Mouse (Mus musculus): ENCODE measurements around the gene Rps25. TPM values are rescaled to one million over a fixed set of nuclear protein-coding genes. Genes with fewer than 3 reads are reported as not detected.
A peak's percentile ranks its signal among the peaks of the same experiment; 100 is the strongest.
"Not testable (repeated sequence)": the region's sequence is repeated elsewhere in the genome, so short reads cannot be mapped to it uniquely, and the experiment has no call there.

Gene Rps25
- polyA plus RNA-seq, 1 experiment, result 1,955 TPM

- Histone ChIP-seq H3K79me2 (ENCODE audit: control insufficient read depth, insufficient read depth) (no peaks in the 10 kb centered on the region), H3K36me3 (ENCODE audit: control insufficient read depth, insufficient read depth) (no peaks in the 10 kb centered on the region), H3ac (ENCODE audit: control insufficient read depth, insufficient read length) (no peak overlapping the region), H3K4me3 (no peak overlapping the region), H3K4me2 (ENCODE audit: low read depth) (no peak overlapping the region), H3K27me3 (ENCODE audit: control insufficient read depth, insufficient read depth, insufficient read length) (no peaks in the 10 kb centered on the region)
- no peak for TF ChIP-seq CEBPB (IDR thresholded peaks at IDR 0.05; ENCODE audit: insufficient read depth, poor library complexity, severe bottlenecking)
- no peak for TF ChIP-seq TCF12 (IDR thresholded peaks at IDR 0.05; ENCODE audit: insufficient read depth, poor library complexity, severe bottlenecking)
- no peak for TF ChIP-seq USF1 (IDR thresholded peaks at IDR 0.05; ENCODE audit: low read depth)
- TF ChIP-seq SRF (IDR thresholded peaks at IDR 0.05; ENCODE audit: control insufficient read depth, insufficient read length, low read depth), result no peak
- no peak for TF ChIP-seq E2F4 (IDR thresholded peaks at IDR 0.05; ENCODE audit: insufficient read depth)
- TF ChIP-seq POLR2A (IDR thresholded peaks at IDR 0.05; ENCODE audit: insufficient read length, low read depth), result no peak
- no peak for TF ChIP-seq REST (IDR thresholded peaks at IDR 0.05; ENCODE audit: insufficient read depth, insufficient read length)
- no peak for TF ChIP-seq POLR2AphosphoS2 (IDR thresholded peaks at IDR 0.05; ENCODE audit: insufficient read length, low read depth)
- TF ChIP-seq MAX (IDR thresholded peaks at IDR 0.05; ENCODE audit: low read depth), result no peak
- TF ChIP-seq MYOG (IDR thresholded peaks at IDR 0.05; ENCODE audit: control insufficient read depth in 1 of 3, insufficient read depth in 1 of 3, insufficient read length in 2 of 3, low read depth in 2 of 3), result no peak
- TF ChIP-seq MYOD1 (IDR thresholded peaks at IDR 0.05; ENCODE audit: control insufficient read depth in 1 of 3, insufficient read length in 2 of 3, low read depth in 2 of 3), result no peak
- no peak for TF ChIP-seq TCF3 (IDR thresholded peaks at IDR 0.05; ENCODE audit: insufficient read length, low read depth)
These were observed 33.6 kb upstream of the Rps25 start for GRCm38 (mm10) chr9:44373386-44373785.

GRCm38 (mm10) chr9:44376141-44376540 is 30.8 kb upstream of the Rps25 start:
- Histone ChIP-seq H3K27me3 (ENCODE audit: control insufficient read depth, insufficient read depth, insufficient read length) (no peaks in the 10 kb centered on the region), H3K4me2 (ENCODE audit: low read depth) (no peak overlapping the region), H3K4me3 (no peak overlapping the region), H3ac (ENCODE audit: control insufficient read depth, insufficient read length) (no peak overlapping the region), H3K79me2 (ENCODE audit: control insufficient read depth, insufficient read depth) (peaks cover 15% of the 10 kb centered on the region), H3K36me3 (ENCODE audit: control insufficient read depth, insufficient read depth) (no peaks in the 10 kb centered on the region)
- TF ChIP-seq REST (IDR thresholded peaks at IDR 0.05; ENCODE audit: insufficient read depth, insufficient read length), result no peak
- peak in 2 of 3 experiments; percentile 22 to 45 for TF ChIP-seq MYOD1 (IDR thresholded peaks at IDR 0.05; ENCODE audit: control insufficient read depth in 1 of 3, insufficient read length in 2 of 3, low read depth in 2 of 3)

- H3K4me2 ChIP-seq (ENCODE audit: low read depth); H3ac ChIP-seq (ENCODE audit: control insufficient read depth, insufficient read length); H3K36me3 ChIP-seq (ENCODE audit: control insufficient read depth, insufficient read depth); H3K27me3 ChIP-seq (ENCODE audit: control insufficient read depth, insufficient read depth, insufficient read length); H3K4me3 ChIP-seq: not testable (repeated sequence)
- peaks cover 20% of the 10 kb centered on the region for H3K79me2 ChIP-seq (ENCODE audit: control insufficient read depth, insufficient read depth)
These were observed 29.6 kb upstream of the Rps25 start for GRCm38 (mm10) chr9:44377335-44377734.

- peaks cover 20% of the 10 kb centered on the region for H3K79me2 ChIP-seq (ENCODE audit: control insufficient read depth, insufficient read depth)
- H3K4me3 ChIP-seq, result peak overlapping the region; percentile 88
- peaks cover 9% of the 10 kb centered on the region for H3K36me3 ChIP-seq (ENCODE audit: control insufficient read depth, insufficient read depth)
- H3K4me2 ChIP-seq (ENCODE audit: low read depth), result peak overlapping the region; percentile 79
- H3ac ChIP-seq (ENCODE audit: control insufficient read depth, insufficient read length), result peak overlapping the region; percentile 65
- H3K27me3 ChIP-seq (ENCODE audit: control insufficient read depth, insufficient read depth, insufficient read length), result no peaks in the 10 kb centered on the region
- TF ChIP-seq SRF (IDR thresholded peaks at IDR 0.05; ENCODE audit: control insufficient read depth, insufficient read length, low read depth) (no peak), TCF12 (IDR thresholded peaks at IDR 0.05; ENCODE audit: insufficient read depth, poor library complexity, severe bottlenecking) (no peak), MYOD1 (IDR thresholded peaks at IDR 0.05; ENCODE audit: control insufficient read depth in 1 of 3, insufficient read length in 2 of 3, low read depth in 2 of 3) (no peak), MAX (IDR thresholded peaks at IDR 0.05; ENCODE audit: low read depth) (no peak), USF1 (IDR thresholded peaks at IDR 0.05; ENCODE audit: low read depth) (no peak), REST (IDR thresholded peaks at IDR 0.05; ENCODE audit: insufficient read depth, insufficient read length) (no peak), TCF3 (IDR thresholded peaks at IDR 0.05; ENCODE audit: insufficient read length, low read depth) (no peak), POLR2A (IDR thresholded peaks at IDR 0.05; ENCODE audit: insufficient read length, low read depth) (no peak), CEBPB (IDR thresholded peaks at IDR 0.05; ENCODE audit: insufficient read depth, poor library complexity, severe bottlenecking) (no peak), POLR2AphosphoS2 (IDR thresholded peaks at IDR 0.05; ENCODE audit: insufficient read length, low read depth) (no peak), MYOG (IDR thresholded peaks at IDR 0.05; ENCODE audit: control insufficient read depth in 1 of 3, insufficient read depth in 1 of 3, insufficient read length in 2 of 3, low read depth in 2 of 3) (no peak), E2F4 (IDR thresholded peaks at IDR 0.05; ENCODE audit: insufficient read depth) (no peak)
These were observed 28.7 kb upstream of the Rps25 start for GRCm38 (mm10) chr9:44378153-44378730.

GRCm38 (mm10) chr9:44379054-44379834 is 27.7 kb upstream of the Rps25 start, which contains the start of gene Hyou1:
Hyou1 (plus strand) TSS chr9:44379490.
- Histone ChIP-seq H3K36me3 (ENCODE audit: control insufficient read depth, insufficient read depth) (peaks cover 9% of the 10 kb centered on the region), H3K79me2 (ENCODE audit: control insufficient read depth, insufficient read depth) (peaks cover 20% of the 10 kb centered on the region), H3K27me3 (ENCODE audit: control insufficient read depth, insufficient read depth, insufficient read length) (no peaks in the 10 kb centered on the region), H3K4me2 (ENCODE audit: low read depth) (peak within 1 kb of the TSS; percentile 97), H3K4me3 (peak within 1 kb of the TSS; percentile 88), H3ac (ENCODE audit: control insufficient read depth, insufficient read length) (peak within 1 kb of the TSS; percentile 65)
- TF ChIP-seq TCF3 (IDR thresholded peaks at IDR 0.05; ENCODE audit: insufficient read length, low read depth) (no peak), MYOD1 (IDR thresholded peaks at IDR 0.05; ENCODE audit: control insufficient read depth in 1 of 3, insufficient read length in 2 of 3, low read depth in 2 of 3) (peak in 2 of 3 experiments; percentile 29 to 62), USF1 (IDR thresholded peaks at IDR 0.05; ENCODE audit: low read depth) (no peak), POLR2AphosphoS2 (IDR thresholded peaks at IDR 0.05; ENCODE audit: insufficient read length, low read depth) (peak; percentile 86), TCF12 (IDR thresholded peaks at IDR 0.05; ENCODE audit: insufficient read depth, poor library complexity, severe bottlenecking) (no peak), POLR2A (IDR thresholded peaks at IDR 0.05; ENCODE audit: insufficient read length, low read depth) (peak; percentile 76), MYOG (IDR thresholded peaks at IDR 0.05; ENCODE audit: control insufficient read depth in 1 of 3, insufficient read depth in 1 of 3, insufficient read length in 2 of 3, low read depth in 2 of 3) (peak in 2 of 3 experiments; percentile 6 to 61), SRF (IDR thresholded peaks at IDR 0.05; ENCODE audit: control insufficient read depth, insufficient read length, low read depth) (peak; percentile 23), E2F4 (IDR thresholded peaks at IDR 0.05; ENCODE audit: insufficient read depth) (no peak)
